Mouse (Mus musculus): ENCODE results near the gene Six2. TPM values are rescaled to one million over a fixed set of nuclear protein-coding genes. Genes with fewer than 3 reads are reported as not detected.

Six2 gene
- polyA plus RNA-seq, 1 experiment from 2014 or later: 55.0 TPM

GRCm38 (mm10) chr17:85694499-85694898, 6.4 kb upstream of the Six2 start:
- no peak for ATAC-seq (replicated peaks; ENCODE audit: insufficient number of reproducible peaks, low FRiP score, low TSS enrichment, low read depth)
- H3K9ac ChIP-seq (replicated peaks; ENCODE audit: low read length): no peak overlapping the region

GRCm38 (mm10) chr17:85693101-85693500, 5.0 kb upstream of the Six2 start:
- H3K4me3 ChIP-seq (ENCODE audit: low read depth, low read length): peak overlapping the region; percentile 31
- H3K9me3 ChIP-seq (replicated peaks; ENCODE audit: control insufficient read depth, low read length): no peaks in the 10 kb centered on the region
- peaks cover 10% of the 10 kb centered on the region for H3K27me3 ChIP-seq (ENCODE audit: control insufficient read depth, insufficient read depth, low read length)
- peak overlapping the region; percentile 22 for H3K9ac ChIP-seq (replicated peaks; ENCODE audit: low read length)
- WGBS: 3% methylated on average over 9 of the region's 9 CpGs
- H3K4me2 ChIP-seq (ENCODE audit: low read depth, low read length): peak overlapping the region; percentile 13; the same call in 1 of the 2 replicates
- H3K36me3 ChIP-seq (replicated peaks; ENCODE audit: control insufficient read depth, insufficient read depth, low read depth, low read length): no peaks in the 10 kb centered on the region
- DNase-seq (ENCODE audit: low spot score): no peak
- no peak for ATAC-seq (replicated peaks; ENCODE audit: insufficient number of reproducible peaks, low FRiP score, low TSS enrichment, low read depth)
- H3K4me1 ChIP-seq (ENCODE audit: control insufficient read depth, insufficient read depth, low read length): peaks cover 8% of the 10 kb centered on the region
- no peak overlapping the region for H3K27ac ChIP-seq (replicated peaks; ENCODE audit: low read depth, low read length)

More at GRCm38 (mm10) chr17:85694499-85694898, 6.4 kb upstream of the Six2 start:
- Histone ChIP-seq H3K36me3 (replicated peaks; ENCODE audit: control insufficient read depth, insufficient read depth, low read depth, low read length) (no peaks in the 10 kb centered on the region), H3K4me2 (ENCODE audit: low read depth, low read length) (no peak overlapping the region), H3K4me3 (ENCODE audit: low read depth, low read length) (no peak overlapping the region), H3K4me1 (ENCODE audit: control insufficient read depth, insufficient read depth, low read length) (peaks cover 8% of the 10 kb centered on the region), H3K27me3 (ENCODE audit: control insufficient read depth, insufficient read depth, low read length) (peaks cover 10% of the 10 kb centered on the region), H3K27ac (replicated peaks; ENCODE audit: low read depth, low read length) (no peak overlapping the region), H3K9me3 (replicated peaks; ENCODE audit: control insufficient read depth, low read length) (no peaks in the 10 kb centered on the region)
- DNase-seq (ENCODE audit: low spot score): no peak
- 77% methylated on average over 6 of the region's 6 CpGs for WGBS

DNA sequence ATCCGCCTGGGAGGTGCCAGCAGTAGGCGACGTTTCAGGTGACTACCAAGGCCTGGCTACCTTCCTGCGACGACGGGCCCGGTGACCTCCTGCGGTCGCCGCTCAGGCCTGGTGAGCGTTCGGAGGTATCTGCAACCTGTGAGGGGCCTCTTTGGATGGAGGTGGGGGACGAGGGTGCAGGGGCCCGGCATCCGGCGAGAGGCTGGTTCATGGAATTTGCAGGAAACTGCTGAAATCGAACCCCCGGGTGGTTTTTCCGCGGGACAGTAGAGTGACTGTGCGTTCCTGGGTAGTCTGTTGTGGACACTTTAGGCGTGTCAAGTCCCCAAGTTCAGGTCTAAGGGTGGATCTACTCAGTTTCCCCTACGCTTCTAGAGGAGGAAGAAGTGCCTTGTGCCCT, 4.5 kb upstream of the Six2 start:
- H3K4me3 ChIP-seq (ENCODE audit: low read depth, low read length): peak overlapping the region; percentile 31
- H3K36me3 ChIP-seq (replicated peaks; ENCODE audit: control insufficient read depth, insufficient read depth, low read depth, low read length): no peaks in the 10 kb centered on the region
- peaks cover 10% of the 10 kb centered on the region for H3K27me3 ChIP-seq (ENCODE audit: control insufficient read depth, insufficient read depth, low read length)
- H3K27ac ChIP-seq (replicated peaks; ENCODE audit: low read depth, low read length): peak overlapping the region; percentile 35; the same call in 1 of the 2 replicates
- 3% methylated on average over 23 of the region's 23 CpGs for WGBS
- peak overlapping the region; percentile 41 for H3K4me2 ChIP-seq (ENCODE audit: low read depth, low read length)
- H3K4me1 ChIP-seq (ENCODE audit: control insufficient read depth, insufficient read depth, low read length): peaks cover 8% of the 10 kb centered on the region
- no peak for ATAC-seq (replicated peaks; ENCODE audit: insufficient number of reproducible peaks, low FRiP score, low TSS enrichment, low read depth)
- DNase-seq (ENCODE audit: low spot score): peak; percentile 45
- peak overlapping the region; percentile 65 for H3K9ac ChIP-seq (replicated peaks; ENCODE audit: low read length)
- no peaks in the 10 kb centered on the region for H3K9me3 ChIP-seq (replicated peaks; ENCODE audit: control insufficient read depth, low read length)

DNA sequence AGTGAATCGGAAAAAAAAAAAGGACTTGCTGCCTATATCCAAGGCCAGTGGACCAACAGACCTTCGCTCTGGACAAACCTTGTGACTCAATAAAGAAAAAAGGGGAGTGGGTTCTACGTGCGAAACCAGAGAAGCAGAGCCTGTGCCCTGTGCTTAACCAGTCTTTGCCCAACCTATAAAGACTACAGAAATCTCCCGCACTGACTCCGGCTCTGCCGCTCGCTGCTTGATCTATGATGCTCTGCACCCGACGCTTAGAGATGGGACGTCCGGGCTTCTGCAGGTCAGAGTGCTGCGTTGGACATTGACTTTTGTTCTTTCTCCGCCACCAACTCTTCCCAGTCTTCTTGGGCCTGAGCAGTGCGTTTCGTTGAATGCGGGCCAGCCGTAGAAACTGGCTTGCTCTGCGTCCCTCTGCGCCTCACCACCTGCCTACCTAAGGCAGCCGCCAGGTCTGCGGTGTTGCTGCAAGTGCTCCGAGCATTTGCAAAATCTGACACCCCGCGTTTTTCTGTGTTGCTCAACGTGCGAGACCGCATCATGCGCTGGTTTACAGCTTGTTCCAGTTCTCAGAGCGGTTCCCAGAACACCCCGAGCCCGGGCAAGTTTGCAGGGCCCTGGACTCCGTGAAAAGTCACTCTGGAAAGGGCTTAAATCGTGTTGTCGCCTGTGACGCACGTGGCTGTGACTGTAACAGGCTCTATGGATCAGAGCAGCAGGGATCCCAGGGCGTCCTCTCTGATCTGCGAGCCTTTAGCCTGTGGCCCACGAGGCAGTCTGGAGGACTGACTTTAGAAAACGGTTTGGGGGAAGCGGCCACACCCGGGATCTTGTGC, 3.8 kb upstream of the Six2 start:
- Histone ChIP-seq H3K27me3 (ENCODE audit: control insufficient read depth, insufficient read depth, low read length) (peaks cover 10% of the 10 kb centered on the region), H3K9ac (replicated peaks; ENCODE audit: low read length) (peak overlapping the region; percentile 65), H3K4me3 (ENCODE audit: low read depth, low read length) (peak overlapping the region; percentile 31), H3K4me1 (ENCODE audit: control insufficient read depth, insufficient read depth, low read length) (peaks cover 8% of the 10 kb centered on the region; the same call in 1 of the 2 replicates), H3K36me3 (replicated peaks; ENCODE audit: control insufficient read depth, insufficient read depth, low read depth, low read length) (no peaks in the 10 kb centered on the region), H3K9me3 (replicated peaks; ENCODE audit: control insufficient read depth, low read length) (no peaks in the 10 kb centered on the region), H3K4me2 (ENCODE audit: low read depth, low read length) (peak overlapping the region; percentile 41), H3K27ac (replicated peaks; ENCODE audit: low read depth, low read length) (peak overlapping the region; percentile 35)
- DNase-seq (ENCODE audit: low spot score): peak; percentile 45
- WGBS: 2% methylated on average over 43 of the region's 43 CpGs
- no peak for ATAC-seq (replicated peaks; ENCODE audit: insufficient number of reproducible peaks, low FRiP score, low TSS enrichment, low read depth)

DNA sequence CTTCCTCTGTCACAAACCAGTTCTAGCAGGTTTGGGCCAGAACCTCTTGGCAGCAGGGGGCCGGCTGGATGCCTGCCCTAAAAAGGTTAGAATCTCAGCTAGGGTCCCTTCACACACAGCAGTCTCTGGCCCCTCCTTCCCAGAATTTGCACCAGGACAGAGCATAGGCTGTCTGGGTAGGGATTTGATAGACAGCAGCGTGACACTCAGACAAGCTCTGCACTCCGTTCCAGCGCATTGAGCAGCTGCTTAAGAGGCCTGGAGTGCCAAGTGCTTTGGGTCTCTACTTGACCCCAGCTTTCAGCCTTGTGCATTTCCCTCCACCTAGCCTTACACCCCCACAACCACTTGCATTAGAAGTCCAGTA, 2.9 kb upstream of the Six2 start:
- Histone ChIP-seq H3K27me3 (ENCODE audit: control insufficient read depth, insufficient read depth, low read length) (peaks cover 12% of the 10 kb centered on the region), H3K4me1 (ENCODE audit: control insufficient read depth, insufficient read depth, low read length) (peaks cover 8% of the 10 kb centered on the region; the same call in 1 of the 2 replicates), H3K4me3 (ENCODE audit: low read depth, low read length) (peak overlapping the region; percentile 14; the same call in 1 of the 2 replicates), H3K36me3 (replicated peaks; ENCODE audit: control insufficient read depth, insufficient read depth, low read depth, low read length) (no peaks in the 10 kb centered on the region), H3K9ac (replicated peaks; ENCODE audit: low read length) (peak overlapping the region; percentile 67; the same call in 1 of the 2 replicates), H3K4me2 (ENCODE audit: low read depth, low read length) (peak overlapping the region; percentile 61), H3K9me3 (replicated peaks; ENCODE audit: control insufficient read depth, low read length) (no peaks in the 10 kb centered on the region), H3K27ac (replicated peaks; ENCODE audit: low read depth, low read length) (0 out of 2 replicates have a peak overlapping the region, but pooled peaks have one; percentile 47)
- WGBS: 3% methylated on average over 4 of the region's 4 CpGs
- ATAC-seq (replicated peaks; ENCODE audit: insufficient number of reproducible peaks, low FRiP score, low TSS enrichment, low read depth): no peak
- DNase-seq (ENCODE audit: low spot score): peak; percentile 61

DNA sequence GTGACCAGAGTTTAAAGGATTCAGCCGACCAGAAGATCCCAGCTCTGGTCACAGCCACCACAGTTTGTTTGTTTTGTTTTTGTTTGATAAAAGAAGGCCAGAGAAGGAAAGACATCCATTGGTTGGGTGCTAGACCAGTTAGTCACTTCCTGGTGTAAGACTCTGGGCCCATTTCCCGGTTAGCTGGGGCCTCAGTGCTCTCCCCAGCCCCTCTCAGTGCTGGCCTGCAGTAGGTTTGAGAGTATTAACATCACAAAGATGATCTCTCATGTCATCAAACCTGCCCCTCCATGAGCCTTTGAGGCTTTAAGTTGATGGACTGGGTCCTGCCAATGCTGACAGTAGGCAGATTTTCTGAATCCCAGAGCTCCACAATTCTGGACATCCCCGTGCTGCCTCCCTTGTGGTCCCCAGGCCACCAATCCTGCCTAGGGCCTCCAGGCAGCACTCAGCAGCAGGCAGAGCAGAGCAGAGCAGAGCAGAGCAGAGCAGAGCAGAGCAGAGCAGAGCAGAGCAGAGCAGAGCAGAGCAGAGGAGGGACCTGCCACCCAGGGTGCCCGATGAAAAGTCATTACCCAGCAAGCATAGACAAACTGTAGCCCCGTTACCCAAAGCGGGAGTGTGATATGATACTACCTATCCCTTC, 2.4 kb upstream of the Six2 start:
- Histone ChIP-seq H3K27me3 (ENCODE audit: control insufficient read depth, insufficient read depth, low read length) (peaks cover 12% of the 10 kb centered on the region), H3K4me3 (ENCODE audit: low read depth, low read length) (peak overlapping the region; percentile 14), H3K9ac (replicated peaks; ENCODE audit: low read length) (peak overlapping the region; percentile 67), H3K27ac (replicated peaks; ENCODE audit: low read depth, low read length) (0 out of 2 replicates have a peak overlapping the region, but pooled peaks have one; percentile 47), H3K4me1 (ENCODE audit: control insufficient read depth, insufficient read depth, low read length) (peaks cover 8% of the 10 kb centered on the region; the same call in 1 of the 2 replicates), H3K9me3 (replicated peaks; ENCODE audit: control insufficient read depth, low read length) (no peaks in the 10 kb centered on the region), H3K4me2 (ENCODE audit: low read depth, low read length) (peak overlapping the region; percentile 61), H3K36me3 (replicated peaks; ENCODE audit: control insufficient read depth, insufficient read depth, low read depth, low read length) (no peaks in the 10 kb centered on the region)
- DNase-seq (ENCODE audit: low spot score): no peak
- WGBS: 6% methylated on average over 6 of the region's 6 CpGs
- ATAC-seq (replicated peaks; ENCODE audit: insufficient number of reproducible peaks, low FRiP score, low TSS enrichment, low read depth): no peak

DNA sequence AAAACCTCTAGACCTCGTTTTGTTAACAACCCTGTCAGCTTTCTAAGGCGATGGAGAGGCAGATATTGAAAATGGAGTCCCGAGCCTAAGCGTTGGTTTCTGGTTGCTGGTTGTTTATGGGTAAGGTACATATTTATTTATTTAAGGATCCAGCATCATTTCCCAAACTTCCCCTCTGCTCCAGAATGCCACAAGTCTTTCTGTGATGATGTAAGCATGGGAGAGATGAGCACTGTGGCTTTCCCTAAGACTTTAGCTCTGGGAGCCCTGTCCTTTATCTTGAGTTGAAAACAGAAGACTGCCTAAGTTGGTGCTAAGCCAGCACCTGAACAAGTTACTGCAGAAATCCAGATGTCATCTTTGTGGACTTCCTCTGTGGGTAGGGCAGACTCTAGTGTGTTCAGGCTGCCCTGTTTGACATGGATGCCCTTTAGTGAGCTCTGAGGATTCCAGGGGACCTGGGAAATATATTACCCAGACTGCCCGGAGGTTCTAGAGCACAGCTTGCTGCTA, 1.8 kb upstream of the Six2 start:
- H3K4me3 ChIP-seq (ENCODE audit: low read depth, low read length): peak overlapping the region; percentile 42
- H3K4me1 ChIP-seq (ENCODE audit: control insufficient read depth, insufficient read depth, low read length): peaks cover 8% of the 10 kb centered on the region; the same call in 1 of the 2 replicates
- H3K9me3 ChIP-seq (replicated peaks; ENCODE audit: control insufficient read depth, low read length): no peaks in the 10 kb centered on the region
- ATAC-seq (replicated peaks; ENCODE audit: insufficient number of reproducible peaks, low FRiP score, low TSS enrichment, low read depth) (no peak), DNase-seq (ENCODE audit: low spot score) (peak; percentile 20)
- peak overlapping the region; percentile 61 for H3K4me2 ChIP-seq (ENCODE audit: low read depth, low read length)
- H3K27ac ChIP-seq (replicated peaks; ENCODE audit: low read depth, low read length): no peak overlapping the region
- H3K27me3 ChIP-seq (ENCODE audit: control insufficient read depth, insufficient read depth, low read length): peaks cover 12% of the 10 kb centered on the region
- no peaks in the 10 kb centered on the region for H3K36me3 ChIP-seq (replicated peaks; ENCODE audit: control insufficient read depth, insufficient read depth, low read depth, low read length)
- 14% methylated on average over 5 of the region's 5 CpGs for WGBS
- peak overlapping the region; percentile 67 for H3K9ac ChIP-seq (replicated peaks; ENCODE audit: low read length)

All from embryonic facial prominence, embryonic 11.5 days (tissue).